Mouse (Mus musculus) layer of hippocampus, postnatal 14 days (tissue): ENCODE data around the gene Vps51. TPM values are rescaled to one million over a fixed set of nuclear protein-coding genes. Genes with fewer than 3 reads are reported as not detected.

Experiments used
- DNase-seq, 2 experiments: peaks; one replicate each; pipeline ENCODE4 v3.0.0; 2021 to 2022; ENCODE audit warnings: low spot score in 2 of 2, mixed read lengths in 1 of 2
- total RNA-seq, 2 experiments: library from RNA; stranded (reverse); gene quantifications; 2 replicates each; pipeline ENCODE4 v1.2.3; 2021

Vps51 gene
- total RNA-seq, 2 experiments from 2014 or later = 84.3 to 95.9 TPM

GRCm38 (mm10) chr19:6048681-6049410 is 28.2 kb downstream of the Vps51 start:
- no peak for DNase-seq

- DNase-seq = no peak
Observed at GRCm38 (mm10) chr19:6047899-6048166, 29.2 kb downstream of the Vps51 start.

- peak in 1 of 2 experiments; percentile 26 for DNase-seq
Observed at GRCm38 (mm10) chr19:6047154-6047898, 29.7 kb downstream of the Vps51 start.

GRCm38 (mm10) chr19:6046294-6047153 is 30.5 kb downstream of the Vps51 start, which contains the start of gene Syvn1:
Gene Syvn1, plus strand, starts transcription at chr19:6046576.
- DNase-seq = peak; percentile 92 to 95

GRCm38 (mm10) chr19:6045366-6046293 is 31.4 kb downstream of the Vps51 start:
- no peak for DNase-seq

GRCm38 (mm10) chr19:6044102-6044501 is 32.9 kb downstream of the Vps51 start:
- peak in 1 of 2 experiments; percentile 12 for DNase-seq

GRCm38 (mm10) chr19:6042293-6042692 is 34.7 kb downstream of the Vps51 start:
- no peak for DNase-seq

GRCm38 (mm10) chr19:6040002-6040401 is 37.0 kb downstream of the Vps51 start:
- no peak for DNase-seq

- no peak for DNase-seq
Observed at GRCm38 (mm10) chr19:6038326-6038725, 38.7 kb downstream of the Vps51 start.

GRCm38 (mm10) chr19:6037695-6038094 is 39.3 kb downstream of the Vps51 start:
- no peak for DNase-seq

- no peak for DNase-seq
Observed at GRCm38 (mm10) chr19:6035966-6036585, 41.0 kb downstream of the Vps51 start.

GRCm38 (mm10) chr19:6030520-6031280 is 46.3 kb downstream of the Vps51 start:
- no peak for DNase-seq

- DNase-seq = no peak
Observed at GRCm38 (mm10) chr19:6029426-6029825, 47.6 kb downstream of the Vps51 start.

- no peak for DNase-seq
Observed at GRCm38 (mm10) chr19:6028991-6029390, 48.0 kb downstream of the Vps51 start.

GRCm38 (mm10) chr19:6023930-6024329 is 53.1 kb downstream of the Vps51 start:
- DNase-seq = no peak

- DNase-seq = no peak
Observed at GRCm38 (mm10) chr19:6023059-6023458, 54.0 kb downstream of the Vps51 start.

- DNase-seq = no peak
Observed at GRCm38 (mm10) chr19:6020276-6020675, 56.8 kb downstream of the Vps51 start.

GRCm38 (mm10) chr19:6018142-6019089 is 58.6 kb downstream of the Vps51 start:
- peak; percentile 74 to 89 for DNase-seq
